Mouse (Mus musculus): ENCODE results near the gene Rere.

DNA sequence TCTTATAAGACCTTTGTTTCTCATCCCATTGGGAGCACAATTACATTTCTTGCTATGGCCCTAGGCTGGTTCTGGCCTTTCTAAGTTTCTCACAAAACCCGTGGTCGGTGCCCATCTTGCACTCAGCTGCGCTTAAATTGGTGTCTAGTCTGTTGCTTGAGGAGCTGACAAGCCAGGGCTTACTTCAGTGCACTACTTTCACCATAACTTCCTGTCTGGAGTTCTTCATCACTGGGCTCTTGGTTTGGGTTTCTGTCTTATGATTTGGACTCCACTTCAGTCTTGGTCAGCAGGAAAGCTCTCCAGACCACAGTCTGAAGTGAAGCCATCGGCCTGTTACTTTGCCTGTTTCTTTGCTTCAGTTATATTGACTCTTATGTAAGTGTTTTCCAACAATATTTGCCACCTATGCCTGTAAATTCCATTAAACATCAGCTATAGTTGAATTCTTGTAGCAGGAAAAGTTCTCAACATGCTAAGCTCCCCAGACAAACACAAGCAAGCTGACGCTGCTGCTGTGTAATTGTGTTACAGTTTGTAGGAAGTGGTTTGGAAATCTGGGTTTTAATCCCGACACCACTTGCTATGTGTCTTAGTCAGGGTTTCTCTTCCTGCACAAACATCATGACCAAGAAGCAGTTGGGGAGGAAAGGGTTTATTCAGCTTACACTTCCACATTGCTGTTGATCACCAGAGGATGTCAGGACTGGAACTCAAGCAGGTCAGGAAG lies 59.5 kb downstream of the Rere start:
- TF ChIP-seq CTCF (IDR thresholded peaks at IDR 0.05; ENCODE audit: insufficient read depth, low read length) (no peak), POLR2A (IDR thresholded peaks at IDR 0.05; ENCODE audit: borderline replicate concordance, extremely low read depth, low read depth, low read length) (no peak)
